Mouse (Mus musculus) spleen, postnatal 0 days (tissue): ENCODE data around the gene Ppm1l. TPM values are rescaled to one million over a fixed set of nuclear protein-coding genes. Genes with fewer than 3 reads are reported as not detected.

Source experiments
- polyA plus RNA-seq: library from polyadenylated mRNA; unstranded; fragments of >200 nt; fragmentation: Nextera tagmentation; extraction: Ambion mirVana; gene quantifications from 2 replicates; pipeline ENCODE4 v1.2.1, GENCODE M21; 2015

Ppm1l gene
- polyA plus RNA-seq, result 6.4 and 7.1 TPM in 2 replicates

GRCm38 (mm10) chr3:69316391-69317195 lies at the start of gene Ppm1l:
TSS of gene Ppm1l (plus strand) at chr3:69316861.

DNA sequence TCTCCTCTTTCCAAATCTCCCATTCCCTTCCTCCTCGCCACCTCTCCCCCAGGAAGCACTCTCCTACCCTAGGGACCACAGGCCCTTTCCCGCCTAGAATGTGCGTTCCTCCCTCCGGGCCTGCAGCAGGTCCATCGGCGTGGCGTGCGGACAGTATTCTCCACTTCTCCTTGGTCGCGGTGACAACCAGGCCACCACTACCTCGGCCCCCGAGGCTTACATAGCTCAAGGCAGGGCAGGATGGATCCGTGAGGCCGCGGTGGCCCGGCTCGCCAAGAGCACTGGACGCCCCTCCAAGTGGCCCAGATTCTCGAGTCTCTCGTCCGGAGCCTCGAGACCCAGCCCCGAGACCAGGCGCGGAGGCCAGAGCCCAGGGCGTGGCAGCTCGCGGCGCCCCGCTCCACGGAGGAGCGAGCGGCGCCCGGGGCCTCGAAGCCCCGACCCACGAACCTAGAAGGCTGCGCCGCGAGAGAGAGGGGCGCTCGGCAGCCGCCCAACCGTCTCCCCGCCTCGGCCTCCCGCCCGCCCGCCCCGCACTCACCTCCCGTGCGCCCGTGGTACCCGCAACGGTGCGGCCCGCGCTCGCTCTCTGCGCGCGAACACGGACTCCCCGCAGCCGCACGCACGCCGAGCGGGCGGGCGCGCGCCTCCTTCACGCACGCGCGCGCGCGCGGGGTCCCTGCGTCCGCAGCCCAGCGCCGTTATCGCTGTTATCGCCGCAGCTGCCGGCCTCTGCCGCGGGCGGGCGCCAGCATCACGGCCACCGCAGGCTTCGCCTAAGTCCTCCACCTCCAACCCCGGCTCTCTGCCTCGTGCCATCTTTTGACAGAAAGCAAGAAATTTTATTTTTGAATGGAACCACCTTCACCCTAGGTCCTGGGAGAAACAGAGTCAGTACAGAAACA lies 281.9 kb downstream of the Ppm1l start, which contains the start of gene B3galnt1:
B3galnt1 (minus strand) TSS at position 700 of the 905 bp plus-strand sequence.

Other genes with a start within 250 kb of the Ppm1l start
- 18.5 and 19.7 TPM in 2 replicates for gene Kpna4, start 189.7 kb upstream of the Ppm1l start, polyA plus RNA-seq
- gene Arl14, start 94.4 kb upstream of the Ppm1l start, polyA plus RNA-seq, result not detected in 2 replicates